Mouse (Mus musculus) B cell, adult 2 months (primary cell): ENCODE data around the gene Sertad2.
A peak's percentile ranks its signal among the peaks of the same experiment; 100 is the strongest.

Source experiments
- DNase-seq, 2 experiments: peaks; one replicate each; pipeline ENCODE4 v3.0.0; 2022

Sertad2 gene

GRCm38 (mm10) chr11:20604119-20604518, 61.1 kb downstream of the Sertad2 start:
- DNase-seq = no peak

DNA sequence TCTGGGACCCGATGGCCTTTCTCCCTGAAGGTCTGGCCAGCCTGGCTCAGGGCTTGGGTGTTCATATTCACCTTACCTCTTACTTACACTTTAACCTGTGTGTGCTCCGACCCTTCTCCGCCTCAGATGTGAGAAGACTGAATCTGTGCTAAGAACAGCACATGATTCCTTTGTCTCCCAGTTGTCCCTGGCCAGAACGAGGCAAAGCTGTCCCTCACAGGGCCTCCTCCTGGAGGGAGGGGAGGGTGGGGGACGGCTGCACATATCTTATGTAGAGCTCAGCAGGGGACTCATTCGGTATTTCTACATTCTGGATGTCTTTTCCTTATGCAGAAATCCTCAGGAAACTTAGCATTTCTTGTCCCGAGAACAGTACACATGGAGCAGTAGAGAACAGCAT, 62.6 kb downstream of the Sertad2 start:
- DNase-seq = no peak

DNA sequence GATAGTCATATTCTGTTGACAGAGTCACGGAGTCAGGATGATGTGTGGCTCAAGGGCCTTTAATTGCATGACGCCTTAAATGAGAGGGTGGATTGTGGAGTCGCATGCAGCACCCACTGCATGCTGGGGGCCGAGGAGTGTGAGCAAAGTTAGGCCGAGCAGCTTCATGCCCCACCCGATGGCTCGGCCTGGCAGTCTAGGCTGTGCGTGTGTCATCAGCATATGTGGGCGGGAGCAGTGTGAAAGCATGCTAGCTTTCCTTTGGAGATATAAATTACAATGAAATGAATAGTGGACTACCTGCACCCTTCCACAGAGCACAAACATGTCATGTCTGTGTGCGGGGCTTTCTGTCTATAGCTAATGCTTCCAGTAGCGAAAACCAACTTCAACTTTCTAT, 65.4 kb downstream of the Sertad2 start:
- DNase-seq = no peak

- DNase-seq = no peak
Measured at GRCm38 (mm10) chr11:20613223-20613622, 70.2 kb downstream of the Sertad2 start.

DNA sequence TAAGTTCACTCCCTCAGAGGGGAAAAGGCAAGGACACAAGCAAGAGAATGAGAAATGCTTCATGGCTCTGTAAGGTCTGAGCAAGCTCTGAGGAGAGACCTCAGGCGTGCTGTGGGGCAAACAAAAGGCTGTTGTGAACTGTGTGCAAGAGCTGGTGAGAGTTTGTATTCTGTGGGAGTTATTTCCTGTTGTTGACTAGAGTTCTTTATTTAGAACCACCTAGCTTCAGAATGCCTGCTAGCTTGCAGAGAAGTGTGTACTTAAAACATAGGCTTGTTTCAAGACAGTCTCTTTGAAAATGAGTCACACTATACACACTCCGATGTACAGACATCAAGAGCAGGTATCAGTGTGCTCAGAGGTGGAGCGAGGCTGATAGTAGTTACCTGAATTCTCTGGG, 73.0 kb downstream of the Sertad2 start:
- no peak for DNase-seq

DNA sequence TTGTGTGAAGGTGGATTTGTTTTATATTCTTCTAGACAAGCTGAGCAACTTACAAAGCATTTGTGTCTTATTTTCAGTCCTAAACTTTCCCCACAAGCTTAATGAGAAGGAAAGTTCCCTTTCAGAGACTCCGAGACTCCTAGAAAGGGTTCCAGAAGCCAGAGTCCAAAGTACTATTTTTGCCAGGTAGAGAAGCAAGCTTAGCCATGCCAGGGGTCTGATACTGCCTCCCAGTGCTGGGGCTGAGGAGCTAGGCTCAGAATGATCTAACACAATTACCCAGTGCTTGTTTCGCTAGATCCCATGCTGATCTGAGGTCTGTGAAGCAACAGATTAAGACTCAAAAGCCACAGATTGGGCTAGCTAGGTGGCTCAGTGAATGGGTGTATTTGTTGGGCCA, 84.1 kb downstream of the Sertad2 start:
- no peak for DNase-seq

DNA sequence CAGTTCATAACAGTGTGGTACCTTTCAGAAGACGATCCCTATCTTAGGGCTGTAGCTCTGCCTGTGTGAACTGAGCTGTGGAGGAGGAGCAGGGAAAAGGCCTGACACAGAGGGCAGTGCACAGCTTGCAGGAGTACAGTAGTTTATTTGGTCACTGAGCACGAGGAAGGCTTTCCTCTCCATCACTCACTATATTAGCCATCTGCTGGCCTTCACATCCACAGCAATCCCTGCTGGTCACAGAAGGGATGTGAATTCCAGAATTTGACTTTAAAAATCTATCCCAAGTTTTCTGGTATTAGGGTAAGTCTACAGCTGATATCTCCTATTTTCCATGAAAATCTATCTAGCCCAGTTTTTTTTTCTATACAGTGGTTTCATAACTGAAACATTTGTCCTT, 85.2 kb downstream of the Sertad2 start:
- DNase-seq = no peak

DNA sequence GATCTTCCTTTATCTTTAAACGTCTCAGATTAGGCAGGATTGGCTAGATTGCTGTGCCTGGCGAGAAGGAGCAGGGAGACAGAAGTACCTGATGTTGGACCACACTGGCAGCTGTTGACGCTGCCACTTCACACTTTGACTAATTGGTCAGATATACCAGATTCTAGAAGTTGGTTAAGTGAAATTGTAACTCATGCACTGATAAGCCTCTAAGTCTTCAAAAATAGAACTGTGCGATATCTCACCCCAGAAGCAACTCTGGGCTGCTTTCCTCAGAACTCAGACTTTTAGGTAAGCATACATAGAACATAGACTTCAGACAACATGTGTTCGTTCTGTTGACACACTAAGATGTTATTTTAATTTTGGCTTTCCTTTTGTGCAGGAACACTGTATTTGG, 86.6 kb downstream of the Sertad2 start:
- DNase-seq = no peak

DNA sequence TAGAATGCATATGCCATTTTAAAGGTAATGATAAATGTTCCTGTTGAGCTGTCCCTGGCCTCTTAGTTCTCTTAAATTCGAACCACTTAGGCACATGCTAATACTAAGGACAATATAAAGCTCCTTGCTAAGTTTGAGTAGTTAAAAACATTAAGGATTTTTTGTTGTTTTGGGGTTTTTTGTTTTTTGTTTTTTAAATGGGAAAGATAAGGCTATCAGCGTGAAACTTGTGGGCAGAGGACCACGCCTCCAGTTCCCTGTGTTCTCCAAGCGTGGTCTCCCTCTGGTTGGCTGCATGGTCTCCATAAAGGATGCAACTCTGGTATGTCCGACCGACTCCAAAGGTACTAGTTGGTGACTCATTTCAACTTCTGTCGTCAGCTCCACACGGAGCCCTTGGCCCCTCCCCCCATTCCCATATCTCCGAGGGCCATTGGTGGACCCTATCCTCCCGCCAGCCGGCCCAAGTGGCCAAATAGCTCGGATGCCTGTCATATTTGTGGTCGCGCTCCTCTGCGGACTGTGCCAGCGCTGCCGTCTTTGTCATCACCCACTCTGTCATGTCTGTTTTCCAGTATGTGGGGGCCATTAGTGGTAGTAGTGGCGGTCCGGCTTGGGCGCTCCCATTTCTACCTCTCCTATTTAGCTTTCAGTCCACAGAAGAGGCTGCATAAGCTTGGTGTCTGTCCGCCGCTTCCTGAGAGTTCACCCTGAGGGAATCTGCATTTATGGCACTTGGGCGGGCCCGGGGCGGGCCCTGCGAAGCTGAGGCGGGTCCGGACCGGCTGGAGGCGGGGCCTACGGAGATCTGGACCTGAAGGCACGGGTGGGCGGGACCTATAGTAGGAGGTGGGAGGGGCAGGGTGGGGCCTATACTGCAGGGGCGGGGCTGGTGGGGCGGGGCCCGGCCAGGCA, 88.2 kb downstream of the Sertad2 start:
- peak; percentile 93 to 94 for DNase-seq

DNA sequence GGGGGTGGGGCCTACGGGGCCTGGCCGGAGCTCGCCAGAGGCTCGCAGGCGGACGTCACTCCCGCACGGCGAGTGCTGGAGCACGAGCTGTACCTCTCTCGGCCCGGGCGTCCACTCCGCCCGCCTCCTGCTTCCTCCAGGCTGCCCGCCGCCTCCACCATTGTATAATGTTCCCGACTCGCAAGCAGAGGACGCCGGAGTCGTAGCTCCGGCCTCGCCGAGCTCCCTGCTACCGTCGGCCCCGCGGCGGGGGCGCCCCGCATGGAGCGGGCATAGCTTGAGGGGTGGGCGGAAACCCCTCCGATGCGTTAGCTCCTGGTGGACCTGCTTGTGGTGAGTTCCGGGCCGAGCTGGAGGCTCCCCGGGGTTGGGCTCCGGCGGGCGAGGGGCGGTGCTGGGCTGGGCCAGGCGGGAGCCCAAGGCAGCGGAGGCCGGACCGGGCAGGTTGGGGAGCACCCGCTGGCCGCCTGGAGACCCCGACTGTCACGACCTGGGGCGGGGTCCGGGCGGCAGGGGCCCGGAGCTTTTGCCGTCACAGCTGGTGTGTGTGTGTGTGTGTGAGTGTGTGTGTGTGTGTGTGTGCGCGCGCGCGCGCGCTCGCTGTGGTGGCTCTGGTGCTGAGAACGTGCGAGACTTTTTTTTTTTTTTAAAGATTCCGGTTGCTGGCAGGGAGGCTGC, 89.0 kb downstream of the Sertad2 start:
- peak; percentile 79 to 84 for DNase-seq

DNA sequence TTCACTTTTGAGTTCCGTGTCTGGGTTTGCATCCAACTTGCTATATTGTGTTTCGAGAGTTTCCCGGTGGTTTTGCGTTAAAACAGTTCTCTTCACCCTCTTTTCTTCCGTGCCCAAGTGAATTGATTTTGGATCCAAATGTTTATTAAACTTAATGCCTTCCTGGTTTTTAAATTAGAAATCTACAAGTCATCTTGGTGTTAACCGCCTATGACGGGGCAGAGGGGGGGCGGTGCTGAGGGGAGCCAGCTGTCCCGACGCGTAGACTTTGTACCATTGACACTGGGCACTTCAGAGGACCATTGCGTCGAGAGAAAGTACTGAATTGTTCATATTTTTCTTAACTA, 89.5 kb downstream of the Sertad2 start:
- DNase-seq = peak; percentile 73 to 74

DNA sequence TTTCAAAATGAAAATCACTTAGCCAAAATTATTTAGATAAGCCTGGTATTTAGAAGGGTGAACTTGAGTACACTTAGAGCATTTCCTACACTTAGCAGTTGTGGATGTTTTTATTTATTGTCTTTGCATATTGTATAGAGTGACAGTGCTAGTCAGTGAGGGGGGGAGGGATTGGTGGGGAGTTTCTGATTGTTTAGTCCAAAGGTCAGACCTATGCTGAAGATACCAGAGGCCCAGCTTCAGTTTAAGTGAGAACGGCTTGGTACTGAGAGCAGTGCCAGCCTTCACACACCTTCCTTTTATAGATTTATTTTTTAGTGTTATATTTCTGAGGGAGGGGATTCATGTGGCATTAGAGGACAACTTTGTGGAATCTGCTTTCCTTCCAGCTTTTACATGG, 91.5 kb downstream of the Sertad2 start:
- no peak for DNase-seq

DNA sequence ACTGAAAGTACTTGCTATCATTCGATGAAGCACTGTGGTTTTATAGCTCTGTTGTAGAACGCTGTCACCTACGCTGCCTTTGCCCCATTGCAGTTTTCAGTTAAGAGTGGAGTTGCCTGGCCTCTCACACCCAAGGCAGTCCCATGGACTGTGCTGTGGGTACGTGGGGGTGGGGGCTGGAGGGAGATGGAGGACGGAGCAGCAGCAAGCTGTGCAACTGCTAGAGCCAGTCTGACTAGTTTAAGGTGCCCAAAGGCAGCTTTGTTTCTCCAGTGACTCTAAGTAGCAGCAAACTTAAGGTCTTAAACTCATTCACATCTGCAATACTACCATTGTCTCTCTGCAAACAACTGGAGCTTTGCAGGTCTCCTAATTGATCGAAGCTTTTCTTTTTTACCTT, 92.6 kb downstream of the Sertad2 start:
- DNase-seq = no peak

DNA sequence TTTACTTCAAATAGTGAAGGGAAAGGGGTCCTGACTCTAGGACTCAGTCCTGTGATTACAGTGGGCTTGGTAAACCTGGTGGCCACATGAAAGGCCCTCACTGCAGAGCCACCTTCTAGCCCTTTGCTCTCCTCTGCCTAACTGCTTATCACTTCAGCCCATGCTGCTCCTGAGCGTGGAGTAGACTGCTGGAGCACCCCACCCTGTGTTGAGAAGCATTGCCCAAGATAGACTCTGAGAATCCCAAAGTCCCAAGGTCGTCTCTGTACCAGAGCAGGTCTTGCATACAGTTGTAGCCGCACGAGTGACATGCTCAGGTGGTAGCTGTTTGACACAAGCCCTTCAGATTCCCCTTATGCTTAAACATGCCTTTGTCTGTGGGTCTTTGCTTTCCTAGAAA, 93.1 kb downstream of the Sertad2 start:
- DNase-seq = no peak

- no peak for DNase-seq
Measured at GRCm38 (mm10) chr11:20637060-20637459, 94.0 kb downstream of the Sertad2 start.

GRCm38 (mm10) chr11:20638841-20639240, 95.8 kb downstream of the Sertad2 start:
- peak; percentile 93 for DNase-seq

DNA sequence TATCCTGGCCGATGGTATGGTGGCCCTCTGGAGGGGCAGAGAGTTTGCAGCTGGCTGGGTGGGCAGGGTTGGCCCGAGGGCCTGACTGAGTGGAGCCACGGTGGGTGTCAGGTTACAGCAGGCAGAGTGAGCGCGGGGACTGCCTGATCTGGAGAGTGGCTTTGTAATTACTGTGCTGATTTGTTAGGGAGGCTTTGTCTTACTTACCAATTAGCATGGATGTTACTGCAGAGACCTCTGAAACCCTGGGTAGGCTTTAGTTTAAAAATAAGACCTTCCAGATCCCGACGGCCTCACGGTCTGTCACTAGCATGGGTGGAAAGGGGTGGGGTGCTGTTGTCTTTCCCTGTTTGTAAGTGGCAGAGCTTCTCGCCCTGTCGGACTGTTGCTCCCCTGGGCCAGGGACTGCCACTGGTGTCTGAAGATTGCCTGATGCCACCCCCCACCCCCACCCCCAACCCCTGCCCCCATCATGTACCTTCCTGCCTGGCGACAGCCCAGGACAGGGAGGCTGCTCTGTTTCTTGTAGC, 96.9 kb downstream of the Sertad2 start:
- DNase-seq = no peak

DNA sequence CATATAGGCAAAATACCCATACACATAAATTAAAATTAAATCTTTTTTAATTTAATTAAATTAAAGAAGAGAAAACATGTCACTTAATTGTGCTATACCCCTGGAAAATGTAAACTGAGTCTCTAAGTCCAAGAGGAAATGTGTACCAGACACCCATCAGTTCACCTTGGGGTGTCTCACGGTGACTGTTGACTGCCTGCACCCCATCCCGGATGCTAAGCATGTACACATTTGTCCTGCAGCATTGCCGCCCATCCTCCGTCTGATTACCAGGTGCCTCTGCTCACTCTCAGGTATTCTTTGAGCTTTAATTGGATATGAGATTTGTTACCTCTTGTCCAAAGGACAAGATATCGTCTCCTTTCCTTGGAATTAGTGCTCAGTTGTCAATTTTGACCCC, 99.3 kb downstream of the Sertad2 start:
- DNase-seq = no peak

DNA sequence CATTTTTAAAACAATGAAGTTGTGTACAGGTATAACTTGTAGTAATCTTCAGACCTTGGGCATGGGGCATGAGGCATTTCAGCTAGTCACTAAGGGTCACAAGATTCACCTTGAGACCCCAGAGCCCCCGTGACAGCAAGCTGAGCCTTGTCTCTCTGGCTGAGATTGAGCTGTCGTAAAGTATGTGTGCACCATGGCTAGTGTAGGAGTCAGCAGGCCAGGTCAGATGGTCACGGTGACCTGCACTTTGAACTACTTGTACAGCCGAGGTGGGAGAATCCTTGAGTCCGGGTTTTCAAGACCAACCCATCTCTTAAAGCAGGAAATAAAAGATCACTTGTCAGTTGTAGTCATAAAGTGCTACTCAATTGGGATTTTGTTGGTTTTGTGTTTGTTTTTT, 100.1 kb downstream of the Sertad2 start:
- no peak for DNase-seq

GRCm38 (mm10) chr11:20644166-20644565, 101.1 kb downstream of the Sertad2 start:
- no peak for DNase-seq

DNA sequence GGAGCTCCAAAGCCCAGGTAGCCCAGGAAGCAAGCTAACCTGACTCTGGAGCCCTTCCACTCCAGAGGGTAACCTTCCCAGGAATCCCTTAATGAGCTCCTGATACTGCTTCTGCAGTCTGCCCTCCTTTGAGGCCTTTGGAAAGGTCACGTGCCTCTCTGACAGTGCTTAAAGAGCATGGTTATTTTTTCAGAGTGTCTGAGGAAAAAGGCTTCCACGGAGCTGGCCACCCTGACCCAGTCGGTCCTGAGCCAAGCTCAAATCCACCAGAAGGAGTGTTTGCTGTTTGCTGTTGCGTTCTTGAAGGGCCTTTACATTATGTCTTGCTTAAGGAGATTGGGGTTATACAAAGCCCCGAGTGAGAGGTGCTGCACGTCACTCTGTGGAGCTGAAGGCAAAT, 101.8 kb downstream of the Sertad2 start:
- DNase-seq = no peak

- DNase-seq = no peak
Measured at GRCm38 (mm10) chr11:20645521-20645920, 102.5 kb downstream of the Sertad2 start.

DNA sequence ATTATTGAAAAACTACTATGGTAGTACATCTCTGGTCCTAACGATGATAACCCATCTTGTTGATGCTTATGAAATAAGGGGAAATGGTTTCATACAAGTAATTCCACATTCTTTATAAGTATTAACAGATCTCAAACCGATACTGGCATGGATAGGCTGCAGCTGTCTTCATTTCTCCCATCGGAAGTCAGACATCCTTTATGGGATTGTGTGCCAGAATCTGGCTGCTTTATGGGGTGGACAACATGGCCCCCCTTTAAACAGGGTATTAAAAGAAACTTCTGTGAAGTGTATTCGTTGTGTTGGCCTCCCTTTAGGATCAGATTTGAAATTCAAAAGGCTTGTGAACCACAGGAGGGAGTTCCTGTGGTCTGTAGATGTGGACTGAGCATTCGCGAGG, 103.1 kb downstream of the Sertad2 start:
- DNase-seq = no peak
